Mouse (Mus musculus) CH12.LX (cell line): ENCODE measurements around the gene Trmt61a.

ENCODE experiments used
- CHD1 ChIP-seq: IDR thresholded peaks from 2 replicates; pipeline ENCODE4 v1.6.1; 2012; ENCODE audit warnings: low read depth, low read length, improper control_type of control experiment, inconsistent platforms
- CTCF ChIP-seq, 2 experiments: IDR thresholded peaks in 1 of 2; conservative IDR thresholded peaks in 1 of 2; 2 replicates each; pipeline ENCODE4 v1.5.1; 2011 to 2012; ENCODE audit warnings: low read depth in 2 of 2, low read length in 2 of 2, improper control_type of control experiment in 1 of 2, inconsistent platforms in 1 of 2, mild to moderate bottlenecking in 1 of 2, moderate library complexity in 1 of 2
- EP300 ChIP-seq: IDR thresholded peaks from 2 replicates; pipeline ENCODE4 v1.6.1; 2011; ENCODE audit warnings: low read length, improper control_type of control experiment
- ETS1 ChIP-seq: conservative IDR thresholded peaks from 2 replicates; pipeline ENCODE4 v1.6.1; 2012; ENCODE audit warnings: low read depth, mild to moderate bottlenecking, inconsistent platforms, low read length, improper control_type of control experiment, moderate library complexity
- MAZ ChIP-seq: IDR thresholded peaks from 2 replicates; pipeline ENCODE4 v1.6.1; 2012; ENCODE audit warnings: low read depth, mild to moderate bottlenecking, inconsistent platforms, low read length, improper control_type of control experiment, moderate library complexity
- NRF1 ChIP-seq: IDR thresholded peaks from 2 replicates; pipeline ENCODE4 v1.6.1; 2014; ENCODE audit warnings: low read depth, mild to moderate bottlenecking, inconsistent platforms, low read length, improper control_type of control experiment, moderate library complexity
- POLR2A ChIP-seq: IDR thresholded peaks from 2 replicates; pipeline ENCODE4 v1.6.1; 2011; ENCODE audit warnings: low read depth, mild to moderate bottlenecking, improper control_type of control experiment, low read length
- TBP ChIP-seq: conservative IDR thresholded peaks from 2 replicates; pipeline ENCODE4 v1.6.1; 2011; ENCODE audit warnings: low read depth, low read length, improper control_type of control experiment
- USF2 ChIP-seq: conservative IDR thresholded peaks from 2 replicates; pipeline ENCODE4 v1.6.1; 2011; ENCODE audit warnings: low read depth, low read length, improper control_type of control experiment
- ZC3H11A ChIP-seq: IDR thresholded peaks from 2 replicates; pipeline ENCODE4 v1.6.1; 2012; ENCODE audit warnings: low read depth, mild to moderate bottlenecking, inconsistent platforms, low read length, improper control_type of control experiment

GRCm38 (mm10) chr12:111667421-111667820, 10.5 kb upstream of the Trmt61a start:
- TF ChIP-seq ZC3H11A (no peak), NRF1 (no peak), ETS1 (no peak), CTCF (conservative IDR thresholded peaks at IDR 0.05 in 1 of 2, IDR thresholded peaks at IDR 0.05 in 1 of 2; ENCODE audit: low read depth in 2 of 2, low read length in 2 of 2) (no peak), EP300 (no peak), TBP (no peak), MAZ (no peak), POLR2A (no peak), CHD1 (no peak), USF2 (no peak)
